Mouse (Mus musculus) ES-E14 (cell line): Measurements from ENCODE around the gene Gm39566.

Experiments used
- CHD2 ChIP-seq: IDR thresholded peaks from 2 replicates; pipeline ENCODE4 v1.6.1; 2014; ENCODE audit warnings: mild to moderate bottlenecking, low read depth, low read length, inconsistent platforms
- HCFC1 ChIP-seq: IDR thresholded peaks from 2 replicates; pipeline ENCODE4 v1.6.1; 2012; ENCODE audit warnings: low read length, inconsistent platforms, borderline replicate concordance; ENCODE audit not compliant: insufficient read depth
- MAFK ChIP-seq: IDR thresholded peaks from 2 replicates; pipeline ENCODE4 v1.6.1; 2014; ENCODE audit warnings: mild to moderate bottlenecking, low read depth, low read length, inconsistent platforms; ENCODE audit not compliant: insufficient read depth
- ZC3H11A ChIP-seq: IDR thresholded peaks from 2 replicates; pipeline ENCODE4 v1.6.1; 2012; ENCODE audit warnings: low read depth, mild to moderate bottlenecking, inconsistent platforms, low read length, borderline replicate concordance
- ZNF384 ChIP-seq: IDR thresholded peaks from 2 replicates; pipeline ENCODE4 v1.6.1; 2012; ENCODE audit warnings: low read depth, low read length, inconsistent platforms

GRCm38 (mm10) chr11:69789431-69789830, 25.7 kb downstream of the Gm39566 start:
- TF ChIP-seq CHD2 (no peak), ZNF384 (no peak), MAFK (no peak), HCFC1 (no peak), ZC3H11A (no peak)
